Mouse (Mus musculus) left cerebral cortex, adult 8-10 months (tissue): Measurements from ENCODE around the gene Palmd. TPM values are rescaled to one million over a fixed set of nuclear protein-coding genes. Genes with fewer than 3 reads are reported as not detected.

Source experiments
- DNase-seq, 2 experiments: peaks; one replicate each; pipeline ENCODE4 v3.0.0; 2022; ENCODE audit warnings: low spot score in 2 of 2
- total RNA-seq, 4 experiments: library from RNA; stranded (reverse); gene quantifications; 2 replicates each; pipeline ENCODE4 v1.2.4; 2022

Gene Palmd
- 10 to 100 TPM; 10.6 to 15.4 (median 13.0) TPM for total RNA-seq

- DNase-seq: peak; percentile 24 to 44
These were observed at the start of gene Palmd for GRCm38 (mm10) chr3:116968540-116968997. Palmd (minus strand) TSS chr3:116968987.

- no peak for DNase-seq
These were observed 41.4 kb upstream of the Palmd start for GRCm38 (mm10) chr3:117010182-117010581.

- DNase-seq: peak; percentile 20 to 69
These were observed 38.6 kb upstream of the Palmd start for GRCm38 (mm10) chr3:117007340-117007739.

GRCm38 (mm10) chr3:117006636-117007035 lies 37.8 kb upstream of the Palmd start:
- no peak for DNase-seq

- DNase-seq: no peak
These were observed 34.6 kb upstream of the Palmd start for GRCm38 (mm10) chr3:117003379-117003778.

GRCm38 (mm10) chr3:117001686-117002485 lies 33.1 kb upstream of the Palmd start:
- DNase-seq: no peak

- no peak for DNase-seq
These were observed 24.2 kb upstream of the Palmd start for GRCm38 (mm10) chr3:116993011-116993410.

- DNase-seq: no peak
These were observed 22.4 kb upstream of the Palmd start for GRCm38 (mm10) chr3:116991180-116991579.

GRCm38 (mm10) chr3:116988221-116988620 lies 19.4 kb upstream of the Palmd start:
- no peak for DNase-seq

GRCm38 (mm10) chr3:116986451-116986850 lies 17.7 kb upstream of the Palmd start:
- DNase-seq: no peak

- peak; percentile 18 to 88 for DNase-seq
These were observed 17.0 kb upstream of the Palmd start for GRCm38 (mm10) chr3:116985741-116986140.

- no peak for DNase-seq
These were observed 16.3 kb upstream of the Palmd start for GRCm38 (mm10) chr3:116985042-116985455.

- no peak for DNase-seq
These were observed 13.2 kb upstream of the Palmd start for GRCm38 (mm10) chr3:116981811-116982575.

GRCm38 (mm10) chr3:116969786-116970185 lies 999 bp upstream of the Palmd start:
- no peak for DNase-seq

GRCm38 (mm10) chr3:116969003-116969402 lies 216 bp upstream of the Palmd start:
- DNase-seq: no peak

GRCm38 (mm10) chr3:116967967-116968366 lies 820 bp downstream of the Palmd start, which contains the start of gene 4930455H04Rik:
4930455H04Rik (plus strand) TSS chr3:116968267.
- no peak for DNase-seq

- no peak for DNase-seq
These were observed 1.4 kb downstream of the Palmd start for GRCm38 (mm10) chr3:116967436-116967835.

GRCm38 (mm10) chr3:116966800-116967199 lies 2.0 kb downstream of the Palmd start:
- no peak for DNase-seq

- DNase-seq: peak in 1 of 2 experiments; percentile 46
These were observed 2.6 kb downstream of the Palmd start for GRCm38 (mm10) chr3:116966225-116966624.

- DNase-seq: no peak
These were observed 4.4 kb downstream of the Palmd start for GRCm38 (mm10) chr3:116964426-116964825.

GRCm38 (mm10) chr3:116963213-116963612 lies 5.6 kb downstream of the Palmd start:
- DNase-seq: no peak
